Mouse (Mus musculus) C2C12 (cell line): ENCODE results near the gene Gpr88. TPM values are rescaled to one million over a fixed set of nuclear protein-coding genes. Genes with fewer than 3 reads are reported as not detected.

ENCODE experiments used
- H3K27me3 ChIP-seq: one replicate; pipeline ENCODE4 v1.6.1; 2011; ENCODE audit not compliant: control insufficient read depth, insufficient read depth, insufficient read length
- H3K36me3 ChIP-seq: one replicate; pipeline ENCODE4 v1.6.1; 2011; ENCODE audit not compliant: control insufficient read depth, insufficient read depth
- H3K4me3 ChIP-seq: one replicate; pipeline ENCODE4 v1.5.1; 2011; ENCODE audit warnings: mild to moderate bottlenecking, control low read depth; ENCODE audit not compliant: poor library complexity, insufficient read depth, severe bottlenecking
- H3K79me2 ChIP-seq: one replicate; pipeline ENCODE4 v1.6.1; 2011; ENCODE audit not compliant: control insufficient read depth, insufficient read depth
- H3K79me3 ChIP-seq: one replicate; pipeline ENCODE4 v1.6.1; 2011; ENCODE audit warnings: low read depth, control low read depth
- H3ac ChIP-seq: one replicate; pipeline ENCODE3; 2011; ENCODE audit warnings: low read depth; ENCODE audit not compliant: control insufficient read depth, insufficient read length
- CEBPB ChIP-seq: IDR thresholded peaks from one replicate; pipeline ENCODE4 v1.6.1; 2011; ENCODE audit warnings: low read depth, mild to moderate bottlenecking, control low read depth, moderate library complexity
- CTCF ChIP-seq: IDR thresholded peaks from one replicate; pipeline ENCODE4 v1.5.1; 2011; ENCODE audit not compliant: control insufficient read depth, insufficient read depth, insufficient read length
- FOSL1 ChIP-seq: IDR thresholded peaks from one replicate; pipeline ENCODE4 v1.8.0; 2011; ENCODE audit warnings: mild to moderate bottlenecking, low read length; ENCODE audit not compliant: poor library complexity, insufficient read depth, severe bottlenecking
- MAX ChIP-seq: IDR thresholded peaks from one replicate; pipeline ENCODE4 v1.6.1; 2011; ENCODE audit warnings: mild to moderate bottlenecking, control low read depth
- MYOD1 ChIP-seq: IDR thresholded peaks from one replicate; pipeline ENCODE4 v1.6.1; 2011; ENCODE audit warnings: low read depth; ENCODE audit not compliant: control insufficient read depth, insufficient read length
- MYOG ChIP-seq: IDR thresholded peaks from one replicate; pipeline ENCODE4 v1.6.1; 2011; ENCODE audit not compliant: control insufficient read depth, insufficient read length; ENCODE audit errors: extremely low read depth
- USF1 ChIP-seq: IDR thresholded peaks from one replicate; pipeline ENCODE4 v1.6.1; 2011; ENCODE audit warnings: low read depth, mild to moderate bottlenecking, control low read depth, moderate library complexity
- polyA plus RNA-seq: library from polyadenylated mRNA; unstranded; fragments of >200 nt; fragmentation: generic; extraction: Trizol; gene quantifications from one replicate; pipeline ENCODE4 v1.2.1, GENCODE M21; 2012; ENCODE audit warnings: missing spikeins

Gpr88 gene
- polyA plus RNA-seq, 1 experiment: not detected

DNA sequence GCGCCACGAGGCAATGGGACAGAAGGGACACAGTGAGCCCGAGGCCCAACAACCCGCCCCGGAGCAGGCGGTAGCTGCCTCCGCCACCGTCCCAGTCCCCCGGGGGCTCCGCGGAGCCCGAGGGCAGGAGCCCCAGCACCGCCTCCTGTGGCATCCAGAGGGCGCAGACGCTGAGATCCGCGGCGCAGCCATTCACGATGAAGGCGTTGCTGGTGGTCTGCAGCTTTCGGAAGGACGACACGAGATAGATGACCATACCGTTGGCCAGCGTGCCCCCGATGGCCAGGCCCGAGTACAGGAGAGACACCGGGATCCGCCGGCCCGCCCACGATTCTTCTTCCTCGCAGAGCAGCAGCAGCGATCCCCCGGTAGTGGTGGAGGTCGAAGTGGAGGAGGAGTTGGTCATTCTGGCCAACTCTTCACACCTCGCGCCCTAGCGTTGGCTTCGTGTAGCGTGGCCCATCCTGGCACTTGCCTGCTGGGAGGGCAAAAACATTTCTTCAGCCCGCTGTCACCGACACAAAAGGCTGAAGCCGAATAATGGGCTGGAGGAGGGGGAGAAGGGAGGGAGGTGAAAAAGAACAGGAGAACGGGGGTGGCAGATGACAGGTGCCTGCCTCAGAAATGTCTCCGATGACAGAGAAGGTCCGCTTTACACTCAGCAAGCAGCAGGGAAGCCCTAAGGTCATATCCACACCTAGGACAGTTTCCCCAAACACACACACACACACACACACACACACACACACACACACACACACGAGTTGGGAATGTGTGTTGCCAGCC is 855 bp downstream of the Gpr88 start:
- H3K27me3 ChIP-seq: peaks cover 22% of the 10 kb centered on the region
- H3K4me3 ChIP-seq: no peak overlapping the region
- no peak overlapping the region for H3ac ChIP-seq
- no peaks in the 10 kb centered on the region for H3K79me3 ChIP-seq
- H3K79me2 ChIP-seq: no peaks in the 10 kb centered on the region
- no peaks in the 10 kb centered on the region for H3K36me3 ChIP-seq
- no peak for TF ChIP-seq MYOD1
- TF ChIP-seq MYOG: no peak
- TF ChIP-seq MAX: no peak
- no peak for TF ChIP-seq CEBPB
- TF ChIP-seq FOSL1: no peak
- no peak for TF ChIP-seq USF1
- TF ChIP-seq CTCF: no peak

- TF ChIP-seq MAX (no peak), MYOD1 (no peak), USF1 (no peak), FOSL1 (no peak), MYOG (no peak), CEBPB (no peak), CTCF (no peak)
These were observed 1.6 kb downstream of the Gpr88 start for GRCm38 (mm10) chr3:116251481-116252254.

DNA sequence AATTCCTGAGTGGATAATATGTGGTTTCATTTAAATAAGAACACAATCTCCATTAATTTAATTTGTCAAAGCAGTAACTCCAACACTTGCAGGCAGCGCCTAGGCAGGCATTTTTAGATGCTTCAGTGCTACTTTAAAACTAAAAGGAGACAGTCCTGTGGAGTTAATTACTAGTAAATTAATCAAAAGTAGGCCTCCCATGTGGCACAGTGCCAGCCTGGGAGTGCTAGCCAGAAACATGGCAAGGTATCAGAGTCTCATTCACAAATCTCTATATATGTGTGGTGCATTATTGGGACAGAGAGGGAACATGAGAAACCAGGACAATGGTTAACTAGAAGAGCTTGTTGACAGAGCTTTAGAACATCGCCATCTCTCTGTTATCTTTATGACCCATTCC is 4.3 kb downstream of the Gpr88 start:
- Histone ChIP-seq H3K4me3 (no peak overlapping the region), H3ac (no peak overlapping the region), H3K79me3 (no peaks in the 10 kb centered on the region), H3K79me2 (no peaks in the 10 kb centered on the region), H3K36me3 (no peaks in the 10 kb centered on the region), H3K27me3 (peaks cover 22% of the 10 kb centered on the region)
- no peak for TF ChIP-seq CTCF
- no peak for TF ChIP-seq CEBPB
- TF ChIP-seq MYOD1: no peak
- no peak for TF ChIP-seq MAX
- no peak for TF ChIP-seq USF1
- no peak for TF ChIP-seq MYOG
- no peak for TF ChIP-seq FOSL1

More at GRCm38 (mm10) chr3:116251481-116252254, 1.6 kb downstream of the Gpr88 start:
- Histone ChIP-seq H3K4me3 (no peak overlapping the region), H3K36me3 (no peaks in the 10 kb centered on the region), H3K27me3 (peaks cover 22% of the 10 kb centered on the region), H3K79me3 (no peaks in the 10 kb centered on the region), H3K79me2 (no peaks in the 10 kb centered on the region), H3ac (no peak overlapping the region)

DNA sequence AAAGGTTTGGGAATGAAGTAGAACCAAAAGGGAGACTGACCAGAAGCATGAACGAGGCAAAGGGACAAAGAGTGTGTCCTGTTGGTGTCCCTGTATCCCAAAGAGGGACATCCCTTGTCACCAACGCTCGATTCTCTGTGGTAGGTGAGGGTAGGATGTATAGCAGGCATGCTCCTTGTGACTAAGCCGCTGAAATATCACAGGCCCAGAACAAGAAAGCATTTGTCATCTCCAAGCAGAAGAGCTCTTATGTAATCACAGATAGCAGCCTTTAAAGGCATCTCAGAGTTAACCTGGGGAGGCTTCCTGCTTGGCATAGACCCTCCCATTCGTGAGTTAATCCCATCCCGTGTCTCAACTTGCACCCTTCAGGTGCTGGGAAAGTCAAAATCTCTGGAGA is 8.8 kb downstream of the Gpr88 start:
- H3K27me3 ChIP-seq: no peaks in the 10 kb centered on the region
- no peak overlapping the region for H3K4me3 ChIP-seq
- H3K36me3 ChIP-seq: no peaks in the 10 kb centered on the region
- H3K79me2 ChIP-seq: no peaks in the 10 kb centered on the region
- TF ChIP-seq FOSL1 (no peak), MAX (no peak), USF1 (no peak), MYOG (no peak), CTCF (no peak), CEBPB (no peak), MYOD1 (no peak)
- no peaks in the 10 kb centered on the region for H3K79me3 ChIP-seq
- no peak overlapping the region for H3ac ChIP-seq

DNA sequence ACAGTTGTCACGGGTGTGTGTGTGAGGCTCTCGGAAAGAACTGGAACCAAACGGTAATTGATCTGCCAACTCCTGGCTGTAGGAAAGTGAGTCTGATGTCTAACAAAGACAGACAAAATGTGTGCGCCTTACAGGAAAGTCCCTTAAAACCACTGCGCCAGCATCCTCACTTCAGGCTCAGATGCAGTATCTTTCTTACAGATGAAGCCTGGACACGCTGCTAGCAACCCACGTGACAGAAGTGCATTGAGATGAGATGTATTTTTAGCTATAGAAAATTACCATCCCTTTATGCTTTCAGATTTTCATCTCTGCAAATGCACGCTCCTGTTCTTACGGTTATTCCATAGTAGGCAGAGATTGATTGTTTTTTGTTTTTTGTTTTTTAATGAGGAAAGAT is 10.6 kb downstream of the Gpr88 start:
- Histone ChIP-seq H3K27me3 (no peaks in the 10 kb centered on the region), H3K4me3 (no peak overlapping the region), H3ac (no peak overlapping the region), H3K79me2 (no peaks in the 10 kb centered on the region), H3K36me3 (no peaks in the 10 kb centered on the region), H3K79me3 (no peaks in the 10 kb centered on the region)
- TF ChIP-seq MYOG: no peak
- TF ChIP-seq USF1: no peak
- TF ChIP-seq FOSL1: no peak
- no peak for TF ChIP-seq CTCF
- no peak for TF ChIP-seq MYOD1
- TF ChIP-seq MAX: no peak
- TF ChIP-seq CEBPB: no peak
